Mouse (Mus musculus) heart, embryonic 14.5 days (tissue): Measurements from ENCODE around the gene Dusp13. TPM values are rescaled to one million over a fixed set of nuclear protein-coding genes. Genes with fewer than 3 reads are reported as not detected.

Experiments
- ATAC-seq: fragments of 200-750 bp; cut with Nextera tagmentation; 2 replicates; pipeline ENCODE4 v1.8.0; 2017; ENCODE audit warnings: low read depth, moderate TSS enrichment; ENCODE audit not compliant: insufficient number of reproducible peaks, insufficient read depth, low FRiP score
- H3K27ac ChIP-seq, 2 experiments: fragments of 200-500 bp in 1 of 2; fragments of 300-500 bp in 1 of 2; sonication (generic) in 1 of 2; replicated peaks in 1 of 2; 2 replicates each; pipeline ENCODE4 v1.5.1; 2012 to 2014; ENCODE audit warnings: low read depth in 2 of 2, low read length in 2 of 2, control low read depth in 1 of 2, mild to moderate bottlenecking in 1 of 2, mixed read lengths in 1 of 2; ENCODE audit not compliant: control insufficient read depth in 1 of 2, insufficient read depth in 1 of 2
- H3K27me3 ChIP-seq: fragments of 300-500 bp; sonication (generic); 2 replicates; pipeline ENCODE4 v1.6.1; 2014; ENCODE audit warnings: mild to moderate bottlenecking, low read length, control low read depth; ENCODE audit not compliant: control insufficient read depth, insufficient read depth
- H3K36me3 ChIP-seq: fragments of 300-500 bp; sonication (generic); 2 replicates; pipeline ENCODE4 v1.6.1; 2014; ENCODE audit warnings: mild to moderate bottlenecking, control low read depth, low read length, mixed read lengths; ENCODE audit not compliant: control insufficient read depth, insufficient read depth
- H3K4me1 ChIP-seq, 2 experiments: fragments of 200-500 bp in 1 of 2; fragments of 300-500 bp in 1 of 2; sonication (generic) in 1 of 2; 2 replicates each; pipeline ENCODE4 v1.6.1; 2012 to 2014; ENCODE audit warnings: low read length in 2 of 2, control low read depth in 1 of 2, mixed read lengths in 1 of 2; ENCODE audit not compliant: control insufficient read depth in 2 of 2, insufficient read depth in 2 of 2
- H3K4me2 ChIP-seq: fragments of 300-500 bp; sonication (generic); 2 replicates; pipeline ENCODE4 v1.6.1; 2014; ENCODE audit warnings: mild to moderate bottlenecking, low read length
- H3K4me3 ChIP-seq, 2 experiments: fragments of 200-500 bp in 1 of 2; fragments of 300-500 bp in 1 of 2; sonication (generic) in 1 of 2; 2 replicates each; pipeline ENCODE4 v1.5.1; 2012 to 2014; ENCODE audit warnings: low read length in 2 of 2, mild to moderate bottlenecking in 2 of 2, control low read depth in 1 of 2, low read depth in 1 of 2, moderate library complexity in 1 of 2; ENCODE audit not compliant: control insufficient read depth in 1 of 2, insufficient read depth in 1 of 2
- H3K9ac ChIP-seq: fragments of 300-500 bp; sonication (generic); 2 replicates; pipeline ENCODE4 v1.6.1; 2014; ENCODE audit warnings: mild to moderate bottlenecking, low read length
- H3K9me3 ChIP-seq: fragments of 300-500 bp; sonication (generic); 2 replicates; pipeline ENCODE4 v1.6.1; 2016; ENCODE audit warnings: low read length, control low read depth; ENCODE audit not compliant: control insufficient read depth
- WGBS: fragments of 180-500 bp; shearing (Covaris S2); extraction: QIAGEN DNeasy Blood & Tissue Kit; methylation state at CpG from one replicate; pipeline ENCODE4 v1.1.7; 2014; 5-methylcytosine and 5-hydroxymethylcytosine counted together
- polyA plus RNA-seq: library from polyadenylated mRNA; unstranded; fragments of >200 nt; fragmentation: Nextera tagmentation; extraction: Ambion mirVana; gene quantifications from 2 replicates; pipeline ENCODE4 v1.2.1, GENCODE M21; 2014

Gene Dusp13
- polyA plus RNA-seq, 1 experiment from 2014 or later: not detected

DNA sequence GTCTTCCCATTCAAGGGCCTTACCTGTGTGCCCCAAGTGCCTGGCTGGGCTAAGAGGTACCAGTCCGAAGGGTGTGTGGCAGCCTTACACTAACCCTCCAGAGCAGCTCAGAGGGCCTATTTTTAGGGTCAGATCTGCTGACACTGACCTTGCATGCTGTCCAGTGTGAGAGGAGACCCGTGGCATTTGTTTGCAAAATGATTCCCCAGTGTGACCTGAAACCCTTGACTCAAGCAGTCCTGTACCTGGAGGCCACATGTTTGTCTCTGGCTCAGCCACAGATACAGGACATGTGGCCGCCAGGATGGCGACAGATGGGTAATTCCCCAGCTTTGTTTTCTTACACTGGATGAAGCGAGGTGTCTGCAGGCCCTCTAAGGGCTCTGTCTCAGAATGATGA, 36.5 kb downstream of the Dusp13 start, which contains the start of gene Dupd1:
TSS of gene Dupd1 (minus strand) at position 91 of the 400 bp plus-strand sequence.
- H3K27ac ChIP-seq: no peak within 1 kb of the TSS

DNA sequence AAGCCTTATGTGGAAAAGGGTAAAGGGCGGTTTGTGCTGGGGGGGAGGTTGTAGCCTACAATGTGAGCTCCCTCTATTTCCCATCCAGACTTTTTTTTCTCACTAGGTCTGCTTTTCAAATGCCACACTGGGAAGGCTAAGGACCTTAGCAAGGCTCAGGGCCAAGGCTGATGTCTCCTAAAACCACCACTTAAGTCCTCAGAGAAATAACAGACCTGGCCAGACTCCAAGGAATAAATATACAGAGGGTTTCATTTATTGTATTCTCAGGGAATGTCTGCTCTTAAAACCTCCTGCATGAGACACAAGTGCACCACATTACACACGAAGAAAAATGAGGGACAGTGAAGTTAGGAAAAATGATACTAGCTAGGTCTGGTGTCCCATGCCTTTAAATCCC, 39.8 kb downstream of the Dusp13 start:
- WGBS: 74% methylated on average over 2 of the region's 2 CpGs
- Histone ChIP-seq H3K36me3 (no peaks in the 10 kb centered on the region), H3K4me3 (no peak overlapping the region), H3K4me2 (no peak overlapping the region), H3K4me1 (peaks cover 15 to 21% of the 10 kb centered on the region in 2 experiments), H3K27ac (no peak overlapping the region), H3K9me3 (no peaks in the 10 kb centered on the region), H3K27me3 (no peaks in the 10 kb centered on the region), H3K9ac (no peak overlapping the region)
- no peak for ATAC-seq

More for the DNA sequence above, 36.5 kb downstream of the Dusp13 start, which contains the start of gene Dupd1:
- Histone ChIP-seq H3K4me2 (no peak within 1 kb of the TSS), H3K36me3 (no peaks in the 10 kb centered on the region), H3K4me3 (no peak within 1 kb of the TSS), H3K9me3 (no peaks in the 10 kb centered on the region), H3K27me3 (no peaks in the 10 kb centered on the region), H3K4me1 (peaks cover 8 to 14% of the 10 kb centered on the region in 2 experiments), H3K9ac (no peak within 1 kb of the TSS)
- 58% methylated on average over 5 of the region's 5 CpGs for WGBS
- no peak for ATAC-seq

DNA sequence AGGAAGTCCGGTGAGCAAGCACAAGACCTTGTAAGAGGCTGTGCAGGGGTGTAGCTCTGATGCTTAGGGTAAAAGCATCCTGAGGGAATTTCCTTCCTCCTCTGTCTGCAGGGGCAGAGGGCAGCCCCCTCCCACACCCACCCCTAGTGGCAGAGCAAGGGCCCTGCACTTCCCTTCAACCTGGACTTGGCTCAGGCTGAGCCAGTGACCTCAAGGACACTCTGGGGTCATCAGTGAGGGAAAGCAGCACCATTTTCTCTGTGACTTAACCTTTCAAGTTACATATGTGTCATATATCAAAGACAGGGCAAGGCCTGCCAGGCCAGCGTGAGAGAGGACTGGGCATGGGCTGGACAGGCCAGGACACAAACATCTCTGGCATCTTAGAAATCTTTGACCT, 41.4 kb downstream of the Dusp13 start:
- H3K27me3 ChIP-seq: no peaks in the 10 kb centered on the region
- H3K4me3 ChIP-seq: no peak overlapping the region
- H3K4me2 ChIP-seq: no peak overlapping the region
- no peak overlapping the region for H3K9ac ChIP-seq
- peaks cover 15 to 21% of the 10 kb centered on the region in 2 experiments for H3K4me1 ChIP-seq
- 53% methylated on average over 2 of the region's 2 CpGs for WGBS
- H3K27ac ChIP-seq: peak overlapping the region in 1 of 2 experiments; percentile 17; a peak in 1 of 4 replicates
- no peaks in the 10 kb centered on the region for H3K9me3 ChIP-seq
- H3K36me3 ChIP-seq: no peaks in the 10 kb centered on the region
- ATAC-seq: no peak

DNA sequence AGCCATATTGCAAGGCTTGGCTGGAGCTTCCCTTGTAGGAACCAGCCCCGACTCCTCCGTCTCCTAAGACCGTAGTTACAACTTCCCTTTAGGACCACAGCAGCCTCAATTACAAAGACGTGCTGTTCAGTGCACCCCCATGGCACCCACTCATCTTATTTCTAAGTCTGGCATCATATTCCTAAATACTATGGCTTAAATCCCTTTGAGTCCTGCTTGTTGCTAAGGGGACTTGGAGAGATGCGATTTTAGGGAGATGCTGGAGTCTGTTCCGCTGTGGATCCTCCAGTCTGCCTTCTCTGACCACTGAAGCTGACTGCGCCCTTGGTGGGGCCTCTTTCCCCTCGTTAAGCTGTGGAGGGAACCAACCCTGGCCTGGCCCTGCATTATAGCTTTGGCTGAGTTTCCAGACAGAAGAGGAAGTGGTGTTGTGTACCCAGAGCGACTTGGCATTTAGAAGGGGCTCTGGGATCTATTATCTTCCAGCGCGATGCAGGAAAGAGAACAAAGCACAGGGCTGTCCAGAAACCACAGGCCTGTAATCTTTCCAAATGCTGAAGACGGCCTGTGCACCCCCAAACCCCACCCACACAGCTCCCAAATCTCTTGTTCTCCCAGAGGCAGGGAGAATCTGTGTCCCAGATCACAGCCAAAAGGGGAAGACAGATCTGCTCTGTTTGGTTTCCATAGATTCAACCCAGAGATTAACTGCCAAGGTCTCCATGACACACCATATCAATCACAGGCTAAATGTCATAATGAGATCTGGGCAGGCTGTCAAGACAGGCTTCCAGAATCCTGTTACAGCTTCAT, 44.0 kb downstream of the Dusp13 start:
- Histone ChIP-seq H3K9ac (no peak overlapping the region), H3K4me1 (peaks cover 26 to 36% of the 10 kb centered on the region in 2 experiments), H3K36me3 (no peaks in the 10 kb centered on the region), H3K27ac (peak overlapping the region; percentile 67 to 70), H3K4me2 (no peak overlapping the region), H3K27me3 (no peaks in the 10 kb centered on the region), H3K4me3 (no peak overlapping the region), H3K9me3 (no peaks in the 10 kb centered on the region)
- ATAC-seq: peak; percentile 57
- WGBS: 52% methylated on average over 12 of the region's 12 CpGs

DNA sequence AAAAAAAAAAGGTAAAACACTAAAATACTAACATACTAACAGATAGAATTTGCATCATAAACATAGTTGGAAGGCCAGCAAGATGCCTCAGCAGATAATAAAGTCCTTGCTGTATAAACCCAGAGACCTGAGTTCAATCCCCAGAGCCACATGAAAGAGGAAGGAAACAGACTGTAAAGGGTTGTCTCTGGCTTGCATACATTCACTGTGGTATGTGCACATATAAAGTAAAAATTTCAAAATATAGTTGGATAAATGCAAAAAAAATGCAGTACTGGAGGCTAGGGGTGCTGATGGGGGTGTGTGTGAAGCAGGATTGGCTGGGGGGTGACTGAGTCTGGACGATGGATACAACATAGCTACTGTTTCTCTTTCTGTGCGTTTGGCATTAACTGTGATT, 45.5 kb downstream of the Dusp13 start:
- Histone ChIP-seq H3K27ac (no peak overlapping the region), H3K27me3 (no peaks in the 10 kb centered on the region), H3K9ac (no peak overlapping the region), H3K4me3 (no peak overlapping the region), H3K4me1 (peaks cover 26 to 36% of the 10 kb centered on the region in 2 experiments), H3K4me2 (no peak overlapping the region), H3K36me3 (no peaks in the 10 kb centered on the region), H3K9me3 (no peaks in the 10 kb centered on the region)
- 90% methylated on average over 2 of the region's 2 CpGs for WGBS
- no peak for ATAC-seq

DNA sequence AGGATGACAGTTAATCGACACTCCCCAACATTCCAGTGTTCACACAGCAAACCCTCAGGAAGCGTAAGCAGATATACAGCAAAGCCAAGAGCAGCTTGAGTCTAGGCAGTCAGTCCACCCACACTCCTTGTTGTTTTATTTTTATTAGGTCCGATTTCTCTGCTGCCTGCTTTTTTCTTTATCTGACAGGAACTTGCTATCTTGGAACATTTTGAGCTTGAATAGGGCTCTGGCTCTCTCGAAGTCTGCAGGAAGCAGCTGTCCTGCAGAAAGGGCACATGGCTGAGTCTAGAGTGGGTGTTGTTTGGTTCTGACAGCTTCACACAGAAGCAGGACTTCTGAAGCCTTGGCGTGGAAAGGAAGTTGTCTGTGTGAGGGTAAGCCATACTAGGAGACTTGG, 47.7 kb downstream of the Dusp13 start:
- WGBS: 16% methylated on average over 5 of the region's 5 CpGs

DNA sequence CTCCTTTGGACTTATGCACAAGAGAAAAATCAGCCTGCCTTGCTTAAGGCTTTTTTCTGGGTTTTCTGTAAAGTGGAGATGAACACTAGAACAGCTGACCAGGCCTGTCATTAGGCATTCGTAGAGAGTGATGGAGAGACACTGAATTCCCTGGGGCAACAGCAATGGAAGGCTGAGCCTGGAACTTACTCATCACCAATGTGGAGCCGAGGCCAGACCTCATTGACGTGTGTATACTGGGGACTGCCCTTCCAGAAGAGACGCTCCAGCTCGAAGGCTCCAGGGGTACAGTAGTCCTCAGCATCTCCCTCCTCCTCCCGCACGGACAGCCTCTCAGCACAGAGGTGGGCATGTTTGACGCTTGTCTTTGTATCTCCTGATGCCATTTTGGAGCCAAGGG, 48.3 kb downstream of the Dusp13 start:
- WGBS: 64% methylated on average over 8 of the region's 8 CpGs
- Histone ChIP-seq H3K9ac (no peak overlapping the region), H3K9me3 (no peaks in the 10 kb centered on the region), H3K4me2 (0 out of 2 replicates have a peak overlapping the region, but pooled peaks have one; percentile 10), H3K36me3 (no peaks in the 10 kb centered on the region), H3K4me3 (no peak overlapping the region), H3K27ac (peak overlapping the region; percentile 8 to 30; a peak in 1 of 4 replicates), H3K27me3 (no peaks in the 10 kb centered on the region), H3K4me1 (peaks cover 20 to 25% of the 10 kb centered on the region in 2 experiments)
- no peak for ATAC-seq

More for the DNA sequence above, 47.7 kb downstream of the Dusp13 start:
- Histone ChIP-seq H3K27me3 (no peaks in the 10 kb centered on the region), H3K4me3 (no peak overlapping the region), H3K4me2 (0 out of 2 replicates have a peak overlapping the region, but pooled peaks have one; percentile 10), H3K27ac (peak overlapping the region; percentile 30 to 54; a peak in 3 of 4 replicates), H3K36me3 (no peaks in the 10 kb centered on the region), H3K9me3 (no peaks in the 10 kb centered on the region), H3K9ac (no peak overlapping the region; the same call in 1 of the 2 replicates), H3K4me1 (peaks cover 20 to 25% of the 10 kb centered on the region in 2 experiments)
- ATAC-seq: peak; percentile 69
